Mouse (Mus musculus): Measurements from ENCODE around the gene Nop9.
A peak's percentile ranks its signal among the peaks of the same experiment; 100 is the strongest.

The Nop9 gene

DNA sequence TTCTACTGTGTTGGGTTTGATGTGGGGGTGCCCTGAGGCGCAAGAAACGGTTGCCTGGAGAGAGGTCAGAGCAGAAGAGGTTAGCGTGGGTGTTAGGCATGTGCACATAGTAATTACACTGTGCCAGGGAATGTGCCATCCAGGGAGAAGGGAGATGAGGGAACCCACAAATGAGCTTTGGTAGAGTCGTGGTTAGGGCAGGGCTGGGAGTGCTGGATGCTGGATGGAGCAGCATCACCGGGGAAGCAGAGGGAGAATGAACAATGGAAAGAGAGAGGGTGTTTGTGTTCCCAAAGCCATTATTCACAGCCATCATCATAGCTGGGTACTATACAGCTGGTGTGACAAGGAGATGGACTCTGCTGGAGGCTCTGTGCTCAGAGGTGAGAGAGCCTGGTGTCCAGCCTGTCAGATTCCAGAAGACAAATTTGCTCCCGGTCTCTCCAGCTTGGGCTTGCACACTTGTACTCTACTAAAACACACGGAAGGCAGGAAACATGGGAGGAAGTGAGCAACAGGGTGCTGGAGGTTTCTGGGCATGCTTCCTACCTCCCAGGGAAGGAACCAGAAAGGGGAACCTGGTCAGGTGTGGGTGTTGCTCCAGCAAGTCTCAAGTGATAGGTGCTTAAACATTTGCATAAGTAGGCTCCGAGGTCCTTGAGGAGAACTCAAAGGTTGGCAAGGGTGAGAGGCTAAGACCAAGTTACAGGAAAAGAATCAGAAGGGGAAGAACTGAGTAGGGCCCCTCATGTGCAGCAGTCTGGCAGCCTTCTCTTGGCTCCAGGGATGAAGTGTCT is 17.4 kb upstream of the Nop9 start:
- DNase-seq (ENCODE audit: low read depth, low spot score): no peak

- DNase-seq (ENCODE audit: low read depth, low spot score): no peak
Observed at GRCm38 (mm10) chr14:55730116-55730515, 15.4 kb upstream of the Nop9 start.

- DNase-seq (ENCODE audit: low read depth, low spot score): no peak
Observed at GRCm38 (mm10) chr14:55730531-55731032, 14.9 kb upstream of the Nop9 start.

GRCm38 (mm10) chr14:55733889-55734288 is 11.6 kb upstream of the Nop9 start:
- DNase-seq (ENCODE audit: low read depth, low spot score): no peak

GRCm38 (mm10) chr14:55734869-55735268 is 10.6 kb upstream of the Nop9 start:
- no peak for DNase-seq (ENCODE audit: low read depth, low spot score)

GRCm38 (mm10) chr14:55735334-55735733 is 10.2 kb upstream of the Nop9 start:
- DNase-seq (ENCODE audit: low read depth, low spot score): no peak

DNA sequence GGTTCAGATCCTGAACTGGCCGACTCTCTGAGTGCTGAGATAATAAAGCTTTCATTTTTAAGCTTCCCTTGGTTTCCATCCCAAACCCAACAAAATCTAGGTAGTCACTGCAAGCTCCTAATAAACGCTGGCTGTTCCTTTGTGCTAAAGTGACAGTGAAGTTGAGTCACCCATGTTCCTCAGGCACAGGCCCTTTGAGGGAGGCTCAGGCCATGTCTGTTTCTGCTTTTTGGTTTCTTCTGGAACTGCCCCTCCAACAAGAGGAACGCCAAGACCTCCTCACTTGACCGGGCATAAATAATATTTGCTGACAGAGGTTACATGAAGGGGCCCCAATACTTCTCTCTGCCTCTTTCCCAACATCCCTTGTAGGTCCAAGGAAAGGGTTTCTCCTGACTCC is 9.7 kb upstream of the Nop9 start:
- no peak for DNase-seq (ENCODE audit: low read depth, low spot score)

DNA sequence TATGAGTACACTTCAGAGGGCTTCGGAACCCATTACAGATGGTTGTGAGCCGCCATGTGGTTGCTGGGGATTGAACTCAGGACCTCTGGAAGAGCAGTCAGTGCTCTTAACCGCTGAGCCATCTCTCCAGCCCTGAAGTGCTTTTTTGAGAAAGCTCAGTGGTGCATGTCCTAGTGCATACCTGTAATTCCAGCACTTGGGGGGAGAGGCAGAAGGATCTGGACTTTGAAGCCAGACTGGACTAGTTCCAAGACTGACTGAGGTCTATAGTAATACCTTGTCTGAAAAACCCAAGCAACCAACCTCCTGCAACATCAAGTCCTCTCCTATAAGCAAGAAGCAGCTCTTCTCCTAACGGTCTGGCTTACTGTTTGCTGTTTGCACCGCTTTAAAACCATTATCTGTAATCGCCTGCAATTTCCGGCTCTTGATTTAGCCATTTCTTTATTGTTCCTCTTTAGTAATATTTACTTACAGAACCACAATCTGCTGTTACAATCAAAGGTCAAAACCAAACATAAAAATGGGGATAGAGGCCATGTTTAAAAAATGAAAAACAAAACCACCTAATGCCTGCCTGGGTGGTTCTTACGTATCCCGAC is 8.3 kb upstream of the Nop9 start:
- no peak for DNase-seq (ENCODE audit: low read depth, low spot score)

GRCm38 (mm10) chr14:55743711-55744110 is 1.8 kb upstream of the Nop9 start:
- peak; percentile 88 for DNase-seq (ENCODE audit: low read depth, low spot score)

- no peak for DNase-seq (ENCODE audit: low read depth, low spot score)
Observed at GRCm38 (mm10) chr14:55745861-55746237, 356 bp downstream of the Nop9 start.

GRCm38 (mm10) chr14:55747051-55747847 is 1.8 kb downstream of the Nop9 start:
- no peak for DNase-seq (ENCODE audit: low read depth, low spot score)

DNA sequence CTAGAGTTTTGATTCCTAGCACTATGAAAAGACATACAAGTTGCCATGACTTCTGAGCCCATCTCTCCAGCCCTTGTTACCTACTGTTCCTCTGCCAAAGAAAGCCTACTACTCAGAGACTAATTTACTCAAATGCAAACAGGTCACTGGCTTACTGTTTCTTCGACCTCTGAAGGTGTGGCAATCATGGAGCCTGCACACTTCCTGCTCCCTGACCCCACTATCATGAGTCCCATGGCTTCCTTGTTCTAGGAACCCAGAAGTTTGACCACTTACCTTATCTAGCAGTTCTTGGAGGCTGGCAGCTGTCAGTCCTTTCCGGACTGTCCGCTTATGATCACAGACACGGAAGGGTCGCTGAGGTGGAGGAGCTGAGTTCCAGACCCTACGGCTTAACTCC is 12.1 kb downstream of the Nop9 start:
- no peak for DNase-seq (ENCODE audit: low read depth, low spot score)

GRCm38 (mm10) chr14:55758363-55758784 is 12.9 kb downstream of the Nop9 start, which contains the start of gene Cideb:
Gene Cideb, minus strand, starts transcription at chr14:55758458.
- DNase-seq (ENCODE audit: low read depth, low spot score): peak; percentile 69

GRCm38 (mm10) chr14:55760156-55760555 is 14.7 kb downstream of the Nop9 start:
- DNase-seq (ENCODE audit: low read depth, low spot score): peak; percentile 84

DNA sequence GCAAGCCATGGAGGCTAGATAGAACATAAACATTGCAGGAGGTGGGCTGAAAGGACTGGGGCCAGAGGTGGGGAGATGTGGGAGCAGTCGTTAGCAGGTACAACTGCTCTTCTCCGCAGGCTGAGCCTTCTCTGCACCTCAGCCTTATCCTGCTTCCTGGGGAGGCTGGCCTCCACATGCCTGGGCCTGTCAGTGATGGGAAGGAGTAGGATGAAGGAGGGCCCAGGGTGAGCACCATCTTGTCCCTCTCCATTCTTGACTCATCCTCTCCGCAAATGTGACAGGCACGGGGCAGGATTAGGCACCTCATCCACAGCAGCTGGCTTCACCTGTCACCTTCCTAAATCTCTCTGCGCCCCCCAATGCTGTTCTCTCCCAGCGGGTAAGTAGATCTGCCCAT is 15.7 kb downstream of the Nop9 start, which contains the start of gene Ltb4r2:
Gene Ltb4r2 (plus strand): TSS at position 266 of the 400 bp plus-strand sequence.
- DNase-seq (ENCODE audit: low read depth, low spot score): no peak

GRCm38 (mm10) chr14:55762001-55762821 is 16.7 kb downstream of the Nop9 start:
- DNase-seq (ENCODE audit: low read depth, low spot score): peak; percentile 61

DNA sequence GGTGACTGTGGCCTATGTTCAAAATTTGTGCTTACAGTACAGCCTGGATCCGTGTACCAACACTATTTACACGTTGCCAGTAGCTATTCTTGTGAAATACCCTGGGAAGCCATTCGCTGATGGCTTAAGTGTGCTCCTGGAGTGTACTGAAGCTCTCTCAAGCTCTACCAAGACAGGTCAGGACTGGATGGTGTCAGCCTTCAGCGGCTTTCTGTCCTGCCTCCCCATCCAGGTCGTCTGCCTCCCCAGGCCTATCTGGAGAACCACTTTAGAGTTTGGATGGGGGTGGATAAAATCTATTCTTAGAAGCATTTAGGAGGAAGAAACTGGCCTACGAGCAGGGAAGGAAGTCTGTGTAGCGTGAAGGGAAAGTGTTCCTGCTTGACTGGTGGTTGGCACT is 17.7 kb downstream of the Nop9 start:
- DNase-seq (ENCODE audit: low read depth, low spot score): no peak

DNA sequence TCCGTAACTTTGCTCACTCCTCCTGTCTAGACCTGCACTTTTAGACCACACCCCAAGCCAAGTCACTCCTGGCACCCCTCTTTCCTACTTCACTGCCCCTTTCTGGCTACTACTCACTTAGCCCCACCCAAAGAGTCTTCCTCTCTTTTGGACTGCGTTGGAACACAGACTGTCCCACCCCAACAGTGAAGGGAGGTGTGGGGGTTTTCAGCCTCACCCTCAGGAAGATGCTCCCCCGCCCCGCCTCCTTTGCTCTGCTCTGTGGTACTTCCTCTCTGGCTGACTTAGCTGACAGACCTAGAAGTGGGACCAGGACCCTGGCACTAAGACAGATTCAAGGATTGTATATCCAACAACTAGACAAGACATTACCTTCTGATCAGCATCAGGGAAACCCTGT is 20.2 kb downstream of the Nop9 start, which contains the start of gene Ltb4r1:
Gene Ltb4r1 (plus strand): TSS at position 267 of the 400 bp plus-strand sequence.
- no peak for DNase-seq (ENCODE audit: low read depth, low spot score)

- DNase-seq (ENCODE audit: low read depth, low spot score): peak; percentile 69
Observed at GRCm38 (mm10) chr14:55767519-55768414, 22.3 kb downstream of the Nop9 start.

- no peak for DNase-seq (ENCODE audit: low read depth, low spot score)
Observed at GRCm38 (mm10) chr14:55768555-55768954, 23.1 kb downstream of the Nop9 start.

All from mesoderm, embryonic 11.5 days (tissue).